Mouse (Mus musculus) T-helper 2 cell (primary cell): Measurements from ENCODE around the gene Trit1.

ENCODE experiments used
- in situ Hi-C: fragments of 300-600 bp; cut with MboI, MseI; formaldehyde crosslinking; loops from one replicate; pipeline ENCODE4 v1.15.1; 2025; ENCODE audit warnings: high pct_unique_total_duplicates

The Trit1 gene

DNA sequence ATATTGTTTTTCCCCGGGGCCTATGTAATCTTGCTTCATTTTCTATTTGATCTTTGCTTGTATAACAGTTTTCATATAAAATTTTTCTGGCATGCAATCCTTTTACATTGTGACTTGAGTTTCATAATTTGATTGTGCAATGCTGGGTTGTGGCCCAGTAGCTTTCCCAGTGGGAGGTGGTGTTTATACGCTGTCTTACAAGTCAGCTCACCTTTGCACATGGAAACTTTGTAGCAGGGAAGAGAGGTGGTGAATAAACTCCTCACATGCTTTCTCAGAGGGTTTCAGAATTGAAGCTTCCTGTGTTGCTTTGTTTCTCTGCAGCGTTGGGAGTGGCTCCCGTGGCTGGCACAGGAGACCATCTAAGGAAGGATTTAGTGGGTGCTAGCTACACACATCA lies 28.4 kb downstream of the Trit1 start:
- in situ Hi-C loops, result no loop called here

DNA sequence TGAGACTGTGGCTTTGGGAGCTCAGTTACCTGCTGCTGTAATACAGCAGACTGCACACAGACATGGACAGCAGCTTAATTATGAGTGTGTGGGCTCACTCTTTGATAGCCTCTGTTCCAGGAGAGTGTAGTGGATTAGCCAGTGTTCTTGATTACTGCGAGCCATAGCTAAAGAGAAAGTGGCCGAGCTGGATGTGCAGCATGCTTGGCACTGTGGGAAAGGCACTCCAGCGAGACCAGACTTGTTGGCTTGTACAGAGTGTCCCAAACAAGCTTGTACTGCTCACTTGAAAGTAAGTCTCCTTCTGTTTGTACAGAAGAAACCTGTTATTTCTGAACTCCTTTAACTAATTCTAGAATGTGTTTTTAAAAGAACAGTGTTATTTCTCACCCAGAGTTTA lies 29.9 kb downstream of the Trit1 start:
- in situ Hi-C loops, result no loop called here

DNA sequence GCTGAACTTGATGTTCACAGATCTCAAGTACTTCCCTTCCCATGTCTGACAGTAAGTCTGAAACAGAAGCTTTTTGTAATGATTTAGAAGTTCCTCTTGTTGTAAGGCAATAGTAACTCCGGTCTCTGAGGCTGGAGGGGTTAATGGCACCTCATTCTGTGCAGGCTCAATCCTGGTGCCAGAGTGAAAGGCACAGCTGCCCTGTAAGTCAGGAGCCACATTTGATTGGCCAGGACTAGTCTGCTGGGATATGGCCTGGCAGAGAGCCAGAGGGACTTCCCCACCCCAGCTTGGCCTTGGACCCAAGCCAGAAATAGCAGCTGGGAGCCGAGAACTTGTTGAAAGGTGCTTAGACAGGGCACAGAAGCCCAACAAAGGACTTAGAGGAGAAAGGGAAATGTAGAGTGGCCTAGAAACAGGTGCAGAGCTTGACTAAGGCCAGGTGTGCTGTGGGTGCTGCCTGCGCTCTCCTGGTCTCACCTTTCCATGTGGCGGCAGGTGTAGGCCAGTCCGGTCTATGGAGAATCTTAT lies 34.3 kb downstream of the Trit1 start:
- in situ Hi-C loops, result no loop called here

DNA sequence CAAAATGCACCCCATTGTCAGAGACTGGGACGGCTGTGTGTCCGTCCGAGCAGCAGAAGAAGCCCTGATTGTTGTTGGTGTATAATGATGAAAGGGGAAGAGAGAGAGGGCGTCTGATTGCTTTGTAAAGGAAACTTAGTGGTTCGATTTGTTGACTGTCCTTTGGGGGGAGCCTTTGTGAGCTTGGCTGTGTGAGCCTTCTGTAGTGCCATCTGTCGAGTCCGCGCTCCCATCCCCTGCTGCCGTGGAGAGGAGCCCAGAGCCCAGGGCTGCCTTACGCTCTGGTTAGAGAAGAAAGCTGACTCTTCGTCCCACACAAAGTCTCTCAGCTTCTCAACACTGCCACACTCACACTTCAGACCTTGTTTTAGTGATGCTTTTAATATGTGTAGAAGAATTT lies 36.8 kb downstream of the Trit1 start:
- in situ Hi-C loops, result no loop called here

DNA sequence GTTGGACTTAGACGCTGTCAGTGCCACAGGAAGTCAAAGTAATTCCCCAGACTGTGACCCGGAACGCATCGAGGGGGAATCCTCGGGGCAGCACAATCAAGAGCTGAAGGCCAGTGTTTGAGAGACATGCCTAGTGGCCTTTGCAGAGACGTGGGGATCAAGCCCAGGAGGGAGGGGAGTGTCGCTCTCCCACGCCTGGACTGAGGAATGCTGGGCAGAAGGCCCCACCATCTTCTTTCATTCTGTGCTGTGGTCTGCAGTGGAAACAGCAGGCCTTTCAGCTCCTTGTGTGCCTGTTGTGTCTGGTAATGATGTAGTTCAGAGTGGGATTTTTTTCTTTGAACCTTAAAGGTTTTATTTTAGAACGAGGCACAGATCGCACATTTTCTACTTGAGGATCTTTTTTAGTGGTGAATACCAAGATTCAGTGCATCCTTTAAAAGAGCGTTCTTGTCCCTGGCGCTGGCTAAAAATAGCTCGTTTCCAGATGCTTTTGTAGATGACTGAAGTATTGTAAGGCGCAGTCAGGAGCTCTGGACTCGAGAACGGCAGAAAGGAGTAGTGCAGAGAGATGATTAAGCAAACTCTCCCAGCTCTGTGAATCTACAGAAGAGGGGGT lies 37.9 kb downstream of the Trit1 start:
- in situ Hi-C loops, result no loop called here

DNA sequence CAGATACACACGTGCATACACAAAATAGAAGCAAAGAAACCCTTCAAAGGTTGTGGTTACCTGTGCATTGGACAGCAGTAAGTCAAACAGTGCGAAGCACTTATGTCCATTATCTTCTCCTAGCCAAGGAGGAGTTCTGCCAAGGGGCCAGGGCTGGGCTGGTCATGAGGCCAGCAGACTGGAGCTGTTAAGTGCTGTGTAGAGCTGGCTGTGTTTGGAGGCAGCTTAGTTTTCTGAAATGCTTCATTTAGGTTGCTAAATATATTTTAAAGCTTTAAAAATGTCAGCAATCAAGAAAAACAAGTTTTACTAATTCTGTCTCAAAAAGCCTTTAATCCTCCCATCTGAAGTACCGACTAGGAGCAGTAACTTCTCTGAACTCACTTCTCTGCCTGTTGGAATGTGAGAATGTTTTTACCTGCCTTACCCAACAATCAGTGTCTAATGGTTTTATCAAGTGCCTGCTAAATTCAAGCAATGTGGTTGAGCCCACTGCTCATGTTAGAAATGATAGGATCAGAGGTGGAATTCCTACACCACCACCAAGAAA lies 40.2 kb downstream of the Trit1 start:
- in situ Hi-C loops, result no loop called here

GRCm38 (mm10) chr4:123057957-123058356 lies 41.6 kb downstream of the Trit1 start:
- in situ Hi-C loops, result no loop called here

- in situ Hi-C loops, result no loop called here
Measured at GRCm38 (mm10) chr4:123061744-123062143, 45.3 kb downstream of the Trit1 start.

DNA sequence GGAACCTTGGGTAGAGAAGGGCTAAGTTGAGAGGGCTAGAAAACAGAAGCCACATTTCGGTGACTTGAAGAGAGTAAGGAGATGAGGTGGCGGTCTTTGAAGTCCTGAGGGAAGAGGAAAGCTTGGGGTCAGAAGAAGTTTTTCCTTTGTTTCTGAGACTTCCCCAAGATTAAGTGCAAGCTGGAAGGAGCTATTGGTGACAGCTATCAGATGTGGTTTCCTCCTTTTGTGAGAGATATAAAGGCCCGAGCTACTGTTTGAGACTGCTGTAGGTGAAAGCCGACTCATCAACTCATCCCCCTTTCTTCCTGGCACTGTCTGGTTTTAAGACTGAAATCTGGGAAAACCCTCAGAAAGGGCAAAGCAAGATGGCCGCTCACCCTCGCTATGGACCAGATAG lies 52.2 kb downstream of the Trit1 start:
- in situ Hi-C loops, result no loop called here

DNA sequence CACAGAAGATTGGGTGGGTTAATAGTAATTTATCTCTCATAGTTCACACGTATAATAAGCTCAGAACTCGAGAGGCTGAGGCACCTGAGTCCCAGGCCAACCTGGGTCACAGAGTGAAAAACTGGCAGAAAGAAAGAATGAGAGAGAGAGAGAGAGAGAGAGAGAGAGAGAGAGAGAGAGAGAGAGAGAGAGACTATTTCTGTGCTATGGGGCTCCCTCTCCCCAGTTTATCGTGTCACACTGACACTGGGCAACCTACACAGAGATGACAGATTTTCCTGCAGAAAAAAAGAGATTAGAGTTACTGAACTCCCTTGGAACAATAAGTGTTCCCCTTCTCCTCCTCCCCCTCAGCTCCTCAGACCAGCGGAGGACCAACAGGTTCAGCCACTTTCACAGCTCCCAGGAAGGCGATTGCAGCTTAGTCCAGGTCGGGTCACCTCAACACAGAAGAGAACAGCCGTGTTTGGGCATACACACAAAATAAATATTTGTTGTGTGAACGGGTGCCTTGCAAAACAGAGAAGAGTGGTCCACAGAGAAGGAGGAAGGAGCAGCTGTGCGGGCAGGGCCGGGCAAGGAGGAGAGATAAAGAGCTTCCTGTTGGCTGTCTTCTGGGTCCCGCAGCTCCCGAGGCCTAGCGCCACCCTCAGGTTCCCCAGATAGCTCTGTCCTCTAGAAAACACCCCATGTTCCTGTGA lies 55.0 kb downstream of the Trit1 start:
- in situ Hi-C loops, result no loop called here

DNA sequence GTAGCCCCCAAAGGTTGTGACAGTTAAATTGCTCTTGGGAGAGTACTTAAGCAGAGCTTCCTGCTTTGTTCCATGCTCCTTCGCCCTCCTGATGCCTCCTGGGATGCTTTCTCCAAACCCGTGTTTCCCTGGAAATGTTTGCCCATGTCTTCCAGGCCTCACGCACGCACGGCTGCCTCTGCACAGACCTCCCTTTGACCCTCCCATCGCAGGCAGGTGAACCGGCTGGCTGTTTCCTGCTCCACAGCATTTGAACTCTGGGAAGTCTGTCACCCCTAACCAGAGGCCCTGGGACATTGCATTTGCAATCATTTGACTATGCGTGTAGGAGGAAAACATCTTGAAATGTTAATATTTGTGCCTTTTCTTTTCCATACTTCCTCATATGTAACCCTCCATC lies 60.5 kb downstream of the Trit1 start:
- in situ Hi-C loops, result no loop called here

DNA sequence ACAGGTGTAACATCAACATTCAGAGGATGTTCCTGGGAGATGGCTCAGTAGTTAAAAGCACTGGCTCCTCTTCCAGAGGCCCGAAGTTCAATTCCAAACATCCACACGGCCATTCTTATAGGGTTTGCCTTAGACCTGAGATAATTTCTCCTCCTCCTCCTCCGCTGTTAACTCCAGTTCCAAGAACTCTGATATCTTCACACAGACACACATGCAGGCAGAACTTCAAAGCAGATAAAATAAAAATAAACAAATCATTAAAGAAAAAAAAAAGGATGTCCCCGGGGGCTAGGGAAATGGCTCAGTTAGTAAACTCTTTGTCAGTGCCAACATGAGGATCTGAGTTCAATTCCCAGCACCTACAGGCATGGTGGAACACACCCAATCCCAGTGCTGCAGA lies 61.8 kb downstream of the Trit1 start:
- in situ Hi-C loops, result no loop called here

DNA sequence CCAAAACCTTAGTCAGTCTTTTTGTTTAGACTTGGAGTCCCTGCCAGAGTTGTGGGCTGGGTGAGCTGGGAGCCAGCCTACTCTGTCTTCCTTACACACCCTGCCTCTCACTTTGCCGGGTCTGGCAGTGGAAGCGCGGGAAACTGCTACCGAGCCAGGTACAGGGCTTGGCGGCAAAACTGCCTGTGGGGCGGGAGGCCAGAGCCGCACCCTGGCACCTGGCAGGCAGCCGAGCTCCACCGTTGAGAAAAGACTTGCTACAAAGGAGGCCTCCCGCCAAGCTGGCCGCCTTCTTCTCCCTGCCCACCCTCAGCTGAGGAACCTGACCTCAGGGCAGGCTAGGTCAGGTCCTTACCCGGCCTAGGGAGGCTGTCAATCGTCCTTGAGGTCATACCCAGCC lies 64.4 kb downstream of the Trit1 start:
- in situ Hi-C loops, result loop anchor here (5.0 kb wide), 2 partner anchors 78 to 168 kb away; no protein-coding TSS in a partner anchor

GRCm38 (mm10) chr4:123082283-123083163 lies 66.1 kb downstream of the Trit1 start:
- in situ Hi-C loops, result loop anchor here (5.0 kb wide), 2 partner anchors 80 to 170 kb away; no protein-coding TSS in a partner anchor

- in situ Hi-C loops, result loop anchor here (5.0 kb wide), 2 partner anchors 81 to 171 kb away; no protein-coding TSS in a partner anchor
Measured at GRCm38 (mm10) chr4:123083323-123083902, 67.0 kb downstream of the Trit1 start.

GRCm38 (mm10) chr4:123085290-123085689 lies 68.9 kb downstream of the Trit1 start:
- in situ Hi-C loops, result no loop called here

DNA sequence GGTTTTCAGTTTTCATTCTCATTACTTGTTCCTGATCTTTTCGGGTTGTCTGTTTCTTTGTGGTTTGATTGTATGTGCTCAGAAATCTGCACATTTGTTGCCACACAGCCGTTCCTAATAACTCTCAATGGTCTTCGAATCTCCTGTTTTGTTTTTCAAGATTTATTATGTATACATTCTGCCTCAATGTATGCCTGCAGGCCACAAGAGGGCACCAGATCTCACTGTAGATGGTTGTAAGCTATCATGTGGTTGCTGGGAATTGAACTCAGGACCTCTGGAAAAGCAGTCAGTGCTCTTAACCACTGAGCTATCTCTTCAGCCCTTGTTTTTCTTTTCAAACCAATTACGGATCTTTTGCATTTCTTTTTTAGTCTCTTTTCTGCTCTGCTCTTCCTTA lies 70.0 kb downstream of the Trit1 start:
- in situ Hi-C loops, result no loop called here

GRCm38 (mm10) chr4:123092621-123093020 lies 76.2 kb downstream of the Trit1 start:
- in situ Hi-C loops, result no loop called here

DNA sequence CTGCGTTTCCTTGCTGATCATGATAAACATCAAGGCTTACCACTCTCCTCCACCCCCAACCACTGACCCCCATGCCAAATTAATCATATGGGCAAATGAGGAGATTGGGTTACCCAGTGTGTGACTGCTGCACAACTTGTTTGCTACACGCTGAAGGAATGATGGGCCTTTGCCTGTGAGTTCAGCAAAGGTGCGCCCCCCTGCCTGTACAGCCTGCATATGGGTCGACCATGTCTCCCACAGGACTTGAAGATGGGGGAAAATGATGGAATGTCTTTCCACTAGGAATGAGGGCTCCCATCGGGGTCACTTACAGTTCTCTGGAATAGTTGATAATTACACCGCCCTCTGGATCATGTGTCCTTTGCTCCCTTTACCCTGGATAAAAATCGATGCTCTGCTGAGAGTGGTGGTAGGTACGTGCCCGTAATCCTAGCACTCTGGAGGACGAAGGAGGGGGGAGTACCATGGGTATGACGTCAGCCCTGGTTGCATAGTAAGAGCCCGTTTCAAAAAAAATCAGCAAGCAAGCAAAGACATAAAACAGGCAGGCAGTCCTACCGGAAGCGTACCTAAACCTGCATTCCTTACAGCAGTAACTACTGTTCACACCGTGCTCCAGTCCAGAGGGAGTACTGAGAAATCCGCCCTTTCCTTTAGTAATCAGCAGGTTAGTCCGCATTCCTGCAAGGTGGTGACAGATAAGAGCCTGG lies 76.8 kb downstream of the Trit1 start:
- in situ Hi-C loops, result no loop called here

- in situ Hi-C loops, result no loop called here
Measured at GRCm38 (mm10) chr4:123093869-123094268, 77.5 kb downstream of the Trit1 start.
